Mouse (Mus musculus) bone marrow, adult 2 months (tissue): ENCODE measurements around the gene Ncoa1. TPM values are rescaled to one million over a fixed set of nuclear protein-coding genes. Genes with fewer than 3 reads are reported as not detected.

Source experiments
- H3K27ac ChIP-seq: fragments of 200-500 bp; 2 replicates; pipeline ENCODE4 v1.5.1; 2012; ENCODE audit warnings: low read depth, mild to moderate bottlenecking, control low read depth, inconsistent platforms, low read length; ENCODE audit not compliant: control insufficient read depth, poor library complexity, insufficient read depth
- H3K4me1 ChIP-seq: fragments of 200-500 bp; 2 replicates; pipeline ENCODE4 v1.6.1; 2011; ENCODE audit warnings: low read length; ENCODE audit not compliant: control insufficient read depth, insufficient read depth
- H3K4me3 ChIP-seq: fragments of 200-500 bp; replicated peaks from 2 replicates; pipeline ENCODE3; 2011; ENCODE audit warnings: mild to moderate bottlenecking, low read depth, low read length, control low read depth; ENCODE audit not compliant: control insufficient read depth
- CTCF ChIP-seq: fragments of 200-500 bp; IDR thresholded peaks from 2 replicates; pipeline ENCODE4 v1.5.1; 2011; ENCODE audit warnings: low read length, control low read depth; ENCODE audit not compliant: control insufficient read depth, insufficient read depth
- POLR2A ChIP-seq: fragments of 200-500 bp; IDR thresholded peaks from 2 replicates; pipeline ENCODE4 v1.6.1; 2011; ENCODE audit warnings: low read depth, mild to moderate bottlenecking, control low read depth, low read length, borderline replicate concordance; ENCODE audit not compliant: control insufficient read depth
- WGBS: fragments of 180-500 bp; shearing (Covaris S2); methylation state at CpG from one replicate; pipeline ENCODE4 v1.1.7; 2018; 5-methylcytosine and 5-hydroxymethylcytosine counted together
- polyA plus RNA-seq: library from polyadenylated mRNA; stranded (reverse); fragments of >200 nt; gene quantifications from 2 replicates; pipeline ENCODE4 v1.2.4, GENCODE M21; 2011; ENCODE audit warnings: low replicate concordance; ENCODE audit not compliant: missing spikeins, insufficient read depth, insufficient read length

Ncoa1 gene
- polyA plus RNA-seq, 1 experiment = 16.2 TPM

DNA sequence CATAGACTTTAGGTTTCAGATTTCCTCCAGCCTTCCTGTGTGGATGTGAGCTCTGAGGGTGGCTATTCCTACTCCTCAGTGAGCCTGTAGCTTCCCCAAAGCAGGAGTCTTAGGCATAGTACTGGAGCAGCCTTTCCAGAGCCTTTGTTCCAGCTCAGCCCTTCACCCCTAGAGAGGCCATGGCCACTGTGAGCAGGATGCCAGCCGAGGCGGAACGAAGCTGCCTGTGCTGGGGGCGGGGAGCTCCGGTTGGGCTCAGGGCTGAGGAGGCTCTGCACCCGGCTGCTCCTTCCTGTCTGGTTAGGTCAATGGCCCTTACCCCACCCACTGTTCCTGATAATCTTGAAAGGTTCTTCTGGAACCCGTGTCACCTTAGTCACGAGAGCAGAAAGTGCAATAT is 264.1 kb downstream of the Ncoa1 start:
- no peaks in the 10 kb centered on the region; the same call in 1 of the 2 replicates for H3K4me1 ChIP-seq
- H3K4me3 ChIP-seq = no peak overlapping the region
- 75% methylated on average over 8 of the region's 8 CpGs for WGBS
- H3K27ac ChIP-seq = no peak overlapping the region
- TF ChIP-seq CTCF (no peak), POLR2A (no peak)

GRCm38 (mm10) chr12:4211174-4211573 is 265.8 kb downstream of the Ncoa1 start:
- H3K4me1 ChIP-seq = no peaks in the 10 kb centered on the region; the same call in 1 of the 2 replicates
- no peak overlapping the region for H3K4me3 ChIP-seq
- TF ChIP-seq POLR2A = no peak
- TF ChIP-seq CTCF = peak; percentile 46; the same call in 1 of the 2 replicates
- no peak overlapping the region for H3K27ac ChIP-seq
- whole genome bisulfite sequencing = 32% methylated on average over 9 of the region's 9 CpGs

- no peak for TF ChIP-seq POLR2A
- no peak for TF ChIP-seq CTCF
- 93% methylated on average over 9 of the region's 9 CpGs for WGBS
- Histone ChIP-seq H3K27ac (no peak overlapping the region), H3K4me3 (no peak overlapping the region), H3K4me1 (no peaks in the 10 kb centered on the region; the same call in 1 of the 2 replicates)
Observed at GRCm38 (mm10) chr12:4209196-4209595, 267.8 kb downstream of the Ncoa1 start.

GRCm38 (mm10) chr12:4208405-4209133 is 268.4 kb downstream of the Ncoa1 start:
- WGBS = 56% methylated on average over 15 of the region's 15 CpGs

GRCm38 (mm10) chr12:4206106-4206505 is 270.9 kb downstream of the Ncoa1 start:
- whole genome bisulfite sequencing = 91% methylated on average over 11 of the region's 11 CpGs
- TF ChIP-seq CTCF (no peak), POLR2A (no peak)

More at GRCm38 (mm10) chr12:4208405-4209133, 268.4 kb downstream of the Ncoa1 start:
- Histone ChIP-seq H3K27ac (no peak overlapping the region; the same call in 1 of the 2 replicates), H3K4me1 (no peaks in the 10 kb centered on the region; the same call in 1 of the 2 replicates), H3K4me3 (no peak overlapping the region)
- TF ChIP-seq POLR2A = no peak
- no peak for TF ChIP-seq CTCF

DNA sequence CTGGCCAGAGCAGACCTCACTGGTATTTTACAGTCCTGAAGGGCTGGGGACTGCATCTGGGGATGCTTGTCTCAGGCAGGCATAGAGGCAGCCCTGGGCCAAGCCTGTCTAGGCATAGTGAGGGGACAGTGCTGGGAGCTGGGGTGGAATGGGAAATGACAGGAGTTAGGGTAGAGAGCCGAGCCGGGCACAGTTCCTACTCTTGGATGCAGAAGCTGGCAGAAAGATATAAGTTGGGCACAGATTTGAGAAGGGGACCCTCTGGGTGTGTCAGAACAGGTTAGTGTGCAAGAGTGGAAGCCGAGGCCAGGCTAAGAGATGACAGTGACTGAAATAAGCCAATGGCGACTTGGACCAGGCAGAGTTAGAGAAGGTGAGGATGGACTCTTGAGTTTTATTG is 274.8 kb downstream of the Ncoa1 start:
- no peak overlapping the region for H3K4me3 ChIP-seq
- no peak overlapping the region for H3K27ac ChIP-seq
- TF ChIP-seq CTCF (no peak), POLR2A (no peak)
- no peaks in the 10 kb centered on the region for H3K4me1 ChIP-seq
- WGBS = 75% methylated on average over 4 of the region's 4 CpGs

More at GRCm38 (mm10) chr12:4206106-4206505, 270.9 kb downstream of the Ncoa1 start:
- Histone ChIP-seq H3K4me1 (no peaks in the 10 kb centered on the region; the same call in 1 of the 2 replicates), H3K4me3 (no peak overlapping the region), H3K27ac (no peak overlapping the region)

- Histone ChIP-seq H3K4me1 (peaks cover under 1% of the 10 kb centered on the region; the same call in 1 of the 2 replicates), H3K4me3 (no peak overlapping the region), H3K27ac (no peak overlapping the region)
- WGBS = 89% methylated on average over 13 of the region's 13 CpGs
- TF ChIP-seq POLR2A = no peak
- no peak for TF ChIP-seq CTCF
Observed at GRCm38 (mm10) chr12:4201454-4202200, 275.4 kb downstream of the Ncoa1 start.

- Histone ChIP-seq H3K4me1 (peaks cover 2% of the 10 kb centered on the region; the same call in 1 of the 2 replicates), H3K4me3 (no peak overlapping the region), H3K27ac (no peak overlapping the region)
- WGBS = 92% methylated on average over 11 of the region's 11 CpGs
- TF ChIP-seq POLR2A = no peak
- TF ChIP-seq CTCF = no peak
Observed at GRCm38 (mm10) chr12:4199271-4199670, 277.7 kb downstream of the Ncoa1 start.
